Mouse (Mus musculus) hindbrain, embryonic 10.5 days (tissue): Measurements from ENCODE around the gene Padi6. TPM values are rescaled to one million over a fixed set of nuclear protein-coding genes. Genes with fewer than 3 reads are reported as not detected.

Source experiments
- DNase-seq: peaks from one replicate; pipeline ENCODE4 v3.0.0-alpha.2; 2017; ENCODE audit warnings: low spot score
- H3K27ac ChIP-seq: fragments of 300-500 bp; sonication (generic); 2 replicates; pipeline ENCODE4 v1.5.1; 2016; ENCODE audit warnings: mild to moderate bottlenecking, moderate library complexity
- H3K27me3 ChIP-seq: fragments of 300-500 bp; sonication (generic); 2 replicates; pipeline ENCODE4 v1.6.1; 2016; ENCODE audit warnings: mild to moderate bottlenecking; ENCODE audit not compliant: poor library complexity, insufficient read depth, severe bottlenecking
- H3K36me3 ChIP-seq: fragments of 300-500 bp; sonication (generic); 2 replicates; pipeline ENCODE4 v1.6.1; 2016; ENCODE audit warnings: mild to moderate bottlenecking, moderate library complexity
- H3K4me1 ChIP-seq: fragments of 300-500 bp; sonication (generic); replicated peaks from 2 replicates; pipeline ENCODE4 v1.6.1; 2016; ENCODE audit warnings: mild to moderate bottlenecking
- H3K4me3 ChIP-seq: fragments of 300-500 bp; sonication (generic); 2 replicates; pipeline ENCODE4 v1.5.1; 2016; ENCODE audit warnings: mild to moderate bottlenecking, moderate library complexity
- H3K9me3 ChIP-seq: fragments of 300-500 bp; sonication (generic); 2 replicates; pipeline ENCODE4 v1.6.1; 2016; ENCODE audit warnings: mild to moderate bottlenecking, moderate library complexity
- WGBS: fragments of 180-500 bp; shearing (Covaris S2); methylation state at CpG from one replicate; pipeline ENCODE4 v1.1.7; 2016; 5-methylcytosine and 5-hydroxymethylcytosine counted together
- polyA plus RNA-seq: library from polyadenylated mRNA; unstranded; fragments of >200 nt; fragmentation: Nextera tagmentation; extraction: Ambion mirVana; gene quantifications from 2 replicates; pipeline ENCODE4 v1.2.1, GENCODE M21; 2016

Gene Padi6
- polyA plus RNA-seq, 1 experiment from 2014 or later, result not detected

DNA sequence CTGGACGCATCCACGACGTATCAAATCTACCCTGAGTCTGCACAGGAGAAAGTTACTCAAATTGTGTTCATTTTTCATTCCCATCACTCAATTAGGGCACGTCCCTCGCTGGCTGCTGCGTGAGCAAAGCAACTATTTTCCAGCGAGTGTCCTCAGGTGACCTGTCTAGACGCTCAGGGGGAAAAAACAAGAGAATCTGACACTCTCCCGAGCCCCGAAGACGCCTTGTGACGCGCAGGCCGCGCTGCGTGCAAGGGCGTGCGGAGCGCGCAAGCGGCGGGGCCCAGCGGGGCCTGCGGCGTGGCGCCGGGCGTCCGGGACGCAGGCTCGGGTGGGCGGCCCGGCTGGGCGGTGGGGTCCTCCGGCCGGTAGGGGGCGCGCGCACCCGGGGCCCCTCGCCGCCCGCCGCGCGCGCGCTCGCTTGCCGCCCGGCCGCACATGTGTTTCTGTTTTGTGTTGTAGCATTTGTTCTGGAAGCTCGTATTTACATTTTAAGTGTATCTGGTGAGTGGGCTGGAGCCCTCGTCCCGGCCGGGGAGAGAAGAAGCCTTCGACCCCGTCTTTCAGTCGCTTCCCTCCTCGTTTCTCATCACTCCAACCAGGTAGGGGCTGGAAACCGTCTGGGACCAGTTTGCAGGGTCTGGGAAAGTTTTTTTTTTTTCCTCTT, 41.3 kb downstream of the Padi6 start:
- under 1% methylated on average over 61 of the region's 61 CpGs for whole genome bisulfite sequencing
- H3K4me1 ChIP-seq, result peaks cover 55% of the 10 kb centered on the region
- H3K9me3 ChIP-seq, result no peaks in the 10 kb centered on the region
- H3K4me3 ChIP-seq, result peak overlapping the region; percentile 93
- peaks cover 33% of the 10 kb centered on the region for H3K27me3 ChIP-seq
- H3K36me3 ChIP-seq, result peaks cover 27% of the 10 kb centered on the region
- peak overlapping the region; percentile 100 for H3K27ac ChIP-seq
- peak; percentile 84 for DNase-seq

DNA sequence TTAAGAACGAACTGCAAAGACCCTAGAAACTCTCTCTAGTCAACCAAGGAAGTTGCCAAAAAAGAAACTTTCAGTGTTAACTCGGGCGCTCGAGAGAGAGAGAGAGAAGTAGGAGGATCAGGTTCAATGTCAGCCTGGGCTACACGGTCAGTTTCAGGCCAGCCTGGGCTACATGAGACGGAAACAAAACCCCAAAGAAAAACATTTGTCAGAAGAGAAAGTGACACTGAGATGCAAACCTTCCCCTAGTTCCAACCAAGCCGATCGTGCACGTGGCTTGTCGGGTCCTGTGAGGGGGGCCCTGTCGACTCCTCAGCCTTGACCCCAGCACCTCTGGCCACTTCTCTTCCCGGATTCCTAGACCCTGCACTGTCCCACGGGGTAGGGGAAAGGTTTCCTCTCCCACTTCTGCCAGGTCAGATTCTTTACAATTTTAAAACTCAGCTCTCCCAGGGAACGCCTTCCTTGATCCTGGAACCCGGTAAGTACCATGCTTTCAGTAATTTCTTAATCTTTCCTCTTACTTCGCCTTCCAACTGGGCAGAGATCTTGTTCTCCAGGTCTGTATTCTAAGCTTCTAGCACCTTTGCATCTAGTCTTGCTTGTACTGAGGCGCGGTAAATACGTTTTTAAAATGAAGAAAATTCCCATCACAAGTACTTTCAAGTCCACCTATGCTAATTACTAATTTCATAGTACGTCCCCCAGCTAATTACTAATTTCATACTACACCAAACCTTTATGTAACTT, 42.0 kb downstream of the Padi6 start, which contains the start of gene Rcc2:
Rcc2 (plus strand) TSS at position 273 of the 750 bp plus-strand sequence.
- peaks cover 20% of the 10 kb centered on the region for H3K36me3 ChIP-seq
- H3K4me1 ChIP-seq, result peaks cover 47% of the 10 kb centered on the region
- 7% methylated on average over 20 of the region's 20 CpGs for WGBS

DNA sequence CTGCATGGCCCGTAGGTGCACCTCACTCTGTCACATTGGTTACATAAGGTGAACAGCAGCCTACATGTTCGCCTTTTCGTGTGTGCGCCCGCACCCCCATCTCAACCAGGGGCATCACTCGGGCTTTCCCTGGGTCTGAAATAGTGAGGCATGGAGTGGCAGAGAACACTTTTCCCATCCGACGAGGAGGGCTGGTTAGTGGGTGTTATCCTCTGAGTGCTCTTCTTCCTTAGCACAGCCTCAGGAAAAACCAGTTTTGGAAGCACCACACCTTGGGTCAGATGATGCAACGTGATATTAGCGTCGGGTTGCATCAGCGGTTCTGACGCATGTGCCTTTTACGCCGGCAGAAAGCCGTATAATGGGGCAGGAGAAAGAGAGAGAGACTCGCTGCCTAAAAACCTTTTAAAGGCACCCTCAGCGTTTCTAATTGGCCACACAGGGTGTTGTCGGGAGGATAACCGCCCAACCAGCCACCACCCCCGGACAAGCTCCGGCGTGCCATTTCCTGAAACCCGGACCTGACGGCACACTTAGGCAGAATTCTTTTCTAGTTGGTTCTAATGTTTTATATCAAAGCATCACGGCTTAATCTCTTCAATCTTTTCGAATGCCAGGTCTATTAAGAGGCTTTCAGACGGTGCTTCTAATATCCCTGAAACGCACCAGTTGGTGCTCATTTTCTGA, 42.9 kb downstream of the Padi6 start:
- peaks cover 11% of the 10 kb centered on the region for H3K36me3 ChIP-seq
- H3K27ac ChIP-seq, result 0 out of 2 replicates have a peak overlapping the region, but pooled peaks have one; percentile 17

More for the DNA sequence above, 42.0 kb downstream of the Padi6 start, which contains the start of gene Rcc2:
- peak; percentile 30 for DNase-seq
- Histone ChIP-seq H3K9me3 (no peaks in the 10 kb centered on the region), H3K27ac (peak within 1 kb of the TSS; percentile 100), H3K27me3 (peaks cover 33% of the 10 kb centered on the region), H3K4me3 (peak within 1 kb of the TSS; percentile 93)

DNA sequence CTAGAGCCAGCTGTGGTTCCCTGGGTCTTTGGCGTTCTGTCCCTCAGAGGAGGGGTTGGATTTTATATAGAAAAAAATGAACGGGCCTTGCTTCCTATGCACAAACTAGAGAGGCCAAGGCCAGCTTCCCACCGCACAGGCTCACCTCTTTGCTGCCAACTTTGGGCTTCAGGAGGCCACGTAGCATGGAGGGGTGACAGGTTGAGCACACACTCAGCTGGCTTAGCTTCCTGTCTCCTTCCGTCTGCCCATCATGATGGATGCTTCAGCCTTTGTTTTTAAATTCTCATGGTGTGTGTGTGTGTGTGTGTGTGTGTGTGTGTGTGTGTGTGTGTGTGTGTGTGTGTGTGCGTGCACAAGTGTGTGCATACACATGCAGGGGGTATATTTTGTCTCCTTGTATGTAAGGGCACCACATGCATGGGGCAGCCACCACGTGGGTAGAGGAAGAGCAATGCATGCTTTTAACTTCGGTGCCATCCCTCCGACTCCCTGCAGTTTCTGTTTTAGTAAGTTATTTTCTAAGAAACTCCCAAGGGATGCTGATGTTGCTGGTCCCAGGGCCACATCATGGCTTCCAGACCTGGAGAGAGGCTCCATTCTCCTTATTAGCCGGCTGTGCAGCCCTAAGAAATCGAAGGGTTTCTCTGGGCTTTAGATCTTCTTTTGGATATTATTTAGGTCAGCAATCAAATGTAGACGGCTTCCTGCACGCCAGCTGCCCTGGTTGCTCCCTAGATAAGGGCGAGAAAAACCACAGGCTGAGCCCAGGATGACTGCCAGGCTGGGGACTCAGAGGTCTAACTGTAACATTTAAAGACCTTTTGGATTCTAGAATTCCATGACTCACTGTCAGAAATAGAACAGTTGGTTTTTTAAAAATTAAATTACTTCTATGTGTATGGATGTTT, 46.5 kb downstream of the Padi6 start:
- Histone ChIP-seq H3K36me3 (no peaks in the 10 kb centered on the region), H3K4me1 (peaks cover 40% of the 10 kb centered on the region), H3K4me3 (no peak overlapping the region), H3K27me3 (peaks cover 31% of the 10 kb centered on the region), H3K27ac (no peak overlapping the region), H3K9me3 (no peaks in the 10 kb centered on the region)
- no peak for DNase-seq
- WGBS, result 80% methylated on average over 14 of the region's 14 CpGs

More for the DNA sequence above, 42.9 kb downstream of the Padi6 start:
- Histone ChIP-seq H3K27me3 (peaks cover 33% of the 10 kb centered on the region), H3K9me3 (no peaks in the 10 kb centered on the region), H3K4me3 (peak overlapping the region; percentile 93), H3K4me1 (peaks cover 46% of the 10 kb centered on the region)
- peak; percentile 37 for DNase-seq
- WGBS, result 5% methylated on average over 29 of the region's 29 CpGs

DNA sequence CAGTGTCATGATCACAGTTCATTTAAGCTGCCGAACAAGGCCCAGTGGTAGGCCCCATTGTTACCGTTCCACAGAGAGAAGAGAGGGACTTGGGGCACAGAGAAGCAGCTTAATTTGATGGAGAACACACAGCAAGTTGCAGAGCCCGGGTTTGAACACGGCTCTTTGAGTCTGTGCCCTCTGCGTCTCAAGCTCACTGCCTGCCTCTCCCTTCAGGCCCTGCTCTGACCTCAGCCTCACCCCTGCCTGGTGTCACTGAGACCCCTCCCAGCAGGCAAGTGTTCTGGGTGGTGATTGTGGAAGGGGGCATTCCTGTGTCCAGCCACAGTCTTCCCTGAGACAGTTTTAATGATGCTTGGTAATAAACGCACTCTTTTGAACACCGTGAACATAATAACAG, 47.3 kb downstream of the Padi6 start:
- DNase-seq, result no peak
- no peak overlapping the region for H3K27ac ChIP-seq
- 77% methylated on average over 7 of the region's 7 CpGs for WGBS

DNA sequence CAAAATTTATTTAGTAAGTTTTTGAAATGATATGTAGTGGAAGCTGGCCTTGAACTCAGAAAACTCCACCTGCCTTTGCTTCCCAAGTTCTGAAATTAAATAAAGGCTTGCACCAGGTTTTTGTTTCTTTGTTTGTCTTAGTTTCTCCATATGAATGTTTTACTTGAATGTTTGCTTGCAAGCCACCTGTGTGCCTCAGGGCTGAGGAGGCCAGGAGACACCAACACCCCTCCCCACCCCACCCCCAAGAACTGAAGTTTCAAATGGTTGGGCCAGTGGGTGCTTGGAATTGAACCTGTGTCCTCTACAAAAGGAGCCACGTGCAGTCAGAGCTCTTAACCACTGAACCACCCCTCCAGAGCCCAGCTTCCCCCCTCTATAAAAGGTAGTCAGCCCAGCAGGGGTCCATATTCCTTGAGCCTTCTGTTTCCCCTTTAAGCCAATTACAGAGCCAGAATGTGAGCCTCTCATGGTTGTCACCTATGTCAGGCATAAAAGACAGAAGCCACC, 47.8 kb downstream of the Padi6 start:
- H3K36me3 ChIP-seq, result no peaks in the 10 kb centered on the region
- peaks cover 31% of the 10 kb centered on the region for H3K4me1 ChIP-seq
- 37% methylated on average over 1 of the region's 1 CpGs for WGBS
- peaks cover 18% of the 10 kb centered on the region for H3K27me3 ChIP-seq
- H3K9me3 ChIP-seq, result no peaks in the 10 kb centered on the region
- DNase-seq, result no peak
- H3K4me3 ChIP-seq, result no peak overlapping the region
- no peak overlapping the region for H3K27ac ChIP-seq

More for the DNA sequence above, 47.3 kb downstream of the Padi6 start:
- H3K9me3 ChIP-seq, result no peaks in the 10 kb centered on the region
- no peak overlapping the region for H3K4me3 ChIP-seq
- peaks cover 34% of the 10 kb centered on the region for H3K4me1 ChIP-seq
- H3K27me3 ChIP-seq, result peaks cover 23% of the 10 kb centered on the region
- H3K36me3 ChIP-seq, result no peaks in the 10 kb centered on the region

DNA sequence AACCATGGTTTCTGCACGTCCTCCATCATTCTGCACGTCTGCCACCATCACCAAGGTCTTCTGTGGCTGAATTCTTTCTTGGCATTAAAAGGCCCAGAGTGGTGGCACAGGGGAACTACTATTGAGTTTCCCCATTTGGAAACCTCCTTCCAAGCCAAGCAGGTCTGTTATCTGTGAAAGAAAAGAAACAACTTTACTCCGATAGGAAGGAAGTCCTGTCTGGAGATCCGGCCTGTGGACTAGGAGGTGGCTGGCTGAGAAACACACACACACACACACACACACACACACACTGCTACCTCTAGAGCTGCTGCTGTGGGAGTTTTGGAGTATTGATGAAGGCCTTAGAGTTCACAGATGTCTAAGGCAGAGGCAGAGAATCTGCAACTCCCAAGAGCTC, 48.9 kb downstream of the Padi6 start:
- 80% methylated on average over 4 of the region's 4 CpGs for WGBS
- H3K4me3 ChIP-seq, result no peak overlapping the region
- no peak for DNase-seq
- peaks cover 7% of the 10 kb centered on the region for H3K27me3 ChIP-seq
- H3K36me3 ChIP-seq, result no peaks in the 10 kb centered on the region
- no peak overlapping the region for H3K27ac ChIP-seq
- H3K4me1 ChIP-seq, result peaks cover 26% of the 10 kb centered on the region
- H3K9me3 ChIP-seq, result no peaks in the 10 kb centered on the region

DNA sequence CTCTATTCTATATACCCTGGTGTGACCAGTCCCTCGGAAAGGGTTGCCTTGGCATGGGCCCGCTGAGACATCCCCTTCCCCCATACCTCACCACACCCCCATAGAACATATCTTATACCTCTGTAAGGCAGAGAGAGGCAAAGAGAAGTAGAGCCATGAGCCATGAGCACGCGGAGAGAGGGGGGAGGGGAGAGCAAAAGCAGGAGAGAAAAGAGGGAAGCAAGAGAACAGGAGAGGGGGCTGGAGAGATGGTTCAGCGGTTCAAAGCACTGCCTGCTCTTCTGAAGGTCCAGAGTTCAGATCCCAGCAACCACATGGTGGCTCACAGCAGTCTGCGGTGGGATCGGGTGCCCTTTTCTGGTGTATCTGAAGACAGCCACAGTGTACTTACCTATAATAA, 51.0 kb downstream of the Padi6 start:
- no peak overlapping the region for H3K4me3 ChIP-seq
- DNase-seq, result no peak
- no peaks in the 10 kb centered on the region for H3K36me3 ChIP-seq
- WGBS, result 75% methylated on average over 7 of the region's 7 CpGs
- H3K4me1 ChIP-seq, result peaks cover 31% of the 10 kb centered on the region
- H3K9me3 ChIP-seq, result no peaks in the 10 kb centered on the region
- H3K27me3 ChIP-seq, result no peaks in the 10 kb centered on the region
- H3K27ac ChIP-seq, result peak overlapping the region; percentile 66

DNA sequence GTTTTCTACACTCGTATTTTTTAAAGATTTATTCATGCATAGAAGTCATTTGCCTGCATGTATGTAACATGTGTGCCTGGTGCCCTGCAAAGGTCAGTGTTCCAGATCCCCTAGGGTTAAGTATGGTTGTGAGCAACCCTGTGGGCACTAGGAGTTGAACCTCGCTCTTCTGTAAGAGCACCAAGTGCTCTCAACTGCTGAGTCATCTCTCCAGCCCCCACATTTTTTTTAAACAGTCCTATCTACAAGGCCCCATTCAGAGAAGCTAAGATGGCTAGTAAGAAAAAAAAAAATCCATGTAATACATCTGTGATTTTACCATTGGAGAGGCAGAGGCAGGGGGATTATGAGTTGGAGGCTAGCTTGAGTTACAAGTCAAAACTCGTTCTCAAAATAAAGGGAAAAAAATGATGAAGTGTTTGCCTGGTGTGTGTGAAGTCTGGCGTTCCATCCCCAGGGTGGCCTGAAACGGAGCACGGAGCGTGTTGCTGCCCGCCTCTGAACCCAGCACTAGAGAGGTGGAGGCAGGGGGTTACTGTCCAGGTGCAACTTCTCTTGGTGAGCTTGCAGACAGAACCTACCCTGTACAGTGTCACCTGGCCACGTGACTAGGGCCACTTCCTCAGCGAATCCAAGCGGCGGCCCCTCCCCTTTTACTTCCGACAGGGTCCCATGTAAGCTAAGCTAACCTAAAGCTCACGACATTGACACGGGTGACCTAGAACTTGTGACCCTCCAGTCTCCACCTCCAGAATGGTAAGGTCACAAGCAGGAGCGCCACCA, 52.4 kb downstream of the Padi6 start:
- H3K4me3 ChIP-seq, result no peak overlapping the region
- H3K27me3 ChIP-seq, result peaks cover 6% of the 10 kb centered on the region
- H3K4me1 ChIP-seq, result peaks cover 32% of the 10 kb centered on the region
- H3K9me3 ChIP-seq, result no peaks in the 10 kb centered on the region
- WGBS, result 76% methylated on average over 16 of the region's 16 CpGs
- no peak for DNase-seq
- no peak overlapping the region; the same call in 1 of the 2 replicates for H3K27ac ChIP-seq
- no peaks in the 10 kb centered on the region for H3K36me3 ChIP-seq

DNA sequence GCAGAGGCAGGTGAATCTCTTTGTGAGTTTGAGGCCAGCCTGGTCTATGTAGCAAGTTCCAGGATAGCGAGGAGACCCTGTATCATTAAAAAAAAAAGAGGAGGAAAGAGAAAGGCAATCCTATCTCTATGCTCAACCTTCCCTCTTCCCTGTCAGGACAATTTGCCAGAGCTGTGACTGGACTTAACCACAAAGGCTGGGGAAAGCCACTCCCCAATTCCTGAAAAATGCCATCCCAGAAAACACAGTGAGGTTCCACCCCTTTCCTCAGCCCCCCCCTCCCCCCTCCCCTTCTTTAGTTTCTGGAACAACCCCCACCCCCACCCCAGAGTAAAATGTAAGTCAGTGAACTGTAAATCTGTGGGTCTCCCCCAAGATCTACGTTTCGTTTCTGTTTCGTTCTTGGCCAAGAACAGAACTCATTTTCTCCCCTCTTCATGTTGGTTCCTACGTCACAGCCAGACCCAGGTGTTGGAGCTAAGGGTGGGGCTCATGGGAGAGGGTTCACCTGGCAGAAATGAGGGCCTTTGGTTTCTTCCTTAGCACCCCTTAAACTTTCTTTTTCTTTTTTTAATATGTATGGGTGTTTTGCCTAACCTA, 53.5 kb downstream of the Padi6 start:
- H3K9me3 ChIP-seq, result no peaks in the 10 kb centered on the region
- WGBS, result 88% methylated on average over 5 of the region's 5 CpGs
- no peaks in the 10 kb centered on the region for H3K36me3 ChIP-seq
- H3K27ac ChIP-seq, result no peak overlapping the region
- peaks cover 38% of the 10 kb centered on the region for H3K4me1 ChIP-seq
- DNase-seq, result no peak
- H3K27me3 ChIP-seq, result peaks cover 7% of the 10 kb centered on the region
- H3K4me3 ChIP-seq, result no peak overlapping the region
